Mouse (Mus musculus) adrenal gland, postnatal 25 days (tissue): ENCODE results near the gene Gls. TPM values are rescaled to one million over a fixed set of nuclear protein-coding genes. Genes with fewer than 3 reads are reported as not detected.

Source experiments
- DNase-seq: peaks from one replicate; pipeline ENCODE4 v3.0.0; 2021; ENCODE audit warnings: mixed read lengths
- total RNA-seq: library from RNA; stranded (reverse); gene quantifications from 2 replicates; pipeline ENCODE4 v1.2.3, GENCODE M21; 2021

The Gls gene
- total RNA-seq, 1 experiment from 2014 or later, result 104 TPM

DNA sequence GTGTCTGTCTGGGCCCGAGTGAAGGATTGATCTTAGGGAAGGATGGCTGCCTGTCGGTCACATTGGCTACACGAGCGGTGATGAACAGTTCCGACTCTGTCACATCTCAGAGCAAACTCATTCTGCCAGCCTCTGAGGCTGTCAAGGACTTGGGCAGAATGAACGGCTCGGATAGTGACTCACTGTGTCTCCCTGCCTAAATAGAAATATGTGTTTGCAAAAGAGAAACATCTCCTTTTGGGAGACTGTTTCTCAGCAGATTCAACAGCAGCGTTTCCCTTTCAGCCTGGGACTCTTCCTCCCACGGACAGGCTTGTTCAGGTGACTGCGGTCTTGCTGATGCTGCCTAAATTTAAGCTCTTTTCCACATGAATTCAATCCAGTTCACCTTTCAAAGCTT is 76.7 kb downstream of the Gls start:
- peak; percentile 18 for DNase-seq

DNA sequence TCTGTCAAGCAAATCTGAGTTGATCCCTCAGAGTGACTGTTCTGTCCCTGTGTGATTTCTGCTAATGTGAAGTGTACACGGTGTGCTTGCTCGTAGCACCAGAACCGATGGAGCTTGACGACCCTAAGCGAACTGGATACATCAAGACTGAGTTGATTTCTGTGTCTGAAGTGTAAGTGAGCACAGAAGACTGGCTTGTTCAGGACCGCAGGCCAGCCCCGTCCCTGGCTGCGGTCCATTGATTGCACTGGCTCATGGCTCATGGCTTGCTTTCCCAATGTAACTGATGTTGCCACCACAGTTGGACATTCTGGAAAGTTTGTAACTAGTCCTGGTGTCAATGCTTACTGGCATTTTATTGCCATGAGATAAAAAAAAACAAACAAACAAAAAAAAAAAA is 78.1 kb downstream of the Gls start:
- peak; percentile 46 for DNase-seq

DNA sequence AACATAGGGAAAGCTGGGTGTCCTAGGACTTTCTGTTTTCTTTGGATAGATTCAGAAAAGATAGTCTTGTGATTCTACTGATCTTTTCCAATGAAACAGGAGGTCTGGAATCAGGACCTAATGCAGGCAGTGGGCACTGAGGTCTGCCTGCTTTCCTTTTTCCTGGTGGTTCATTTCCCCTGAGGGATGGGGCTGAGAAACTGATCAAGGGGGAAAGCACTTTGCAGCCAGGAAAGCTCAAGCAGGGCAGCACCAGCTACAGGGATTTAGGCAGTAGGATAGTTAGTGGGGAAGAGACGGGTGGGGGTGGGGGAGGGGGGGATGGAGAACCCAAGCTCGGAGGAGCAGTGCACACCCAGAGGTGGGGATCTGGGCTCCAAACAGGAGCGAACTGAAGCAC is 80.1 kb downstream of the Gls start:
- no peak for DNase-seq

GRCm38 (mm10) chr1:52152369-52152768 is 80.7 kb downstream of the Gls start:
- DNase-seq, result no peak

DNA sequence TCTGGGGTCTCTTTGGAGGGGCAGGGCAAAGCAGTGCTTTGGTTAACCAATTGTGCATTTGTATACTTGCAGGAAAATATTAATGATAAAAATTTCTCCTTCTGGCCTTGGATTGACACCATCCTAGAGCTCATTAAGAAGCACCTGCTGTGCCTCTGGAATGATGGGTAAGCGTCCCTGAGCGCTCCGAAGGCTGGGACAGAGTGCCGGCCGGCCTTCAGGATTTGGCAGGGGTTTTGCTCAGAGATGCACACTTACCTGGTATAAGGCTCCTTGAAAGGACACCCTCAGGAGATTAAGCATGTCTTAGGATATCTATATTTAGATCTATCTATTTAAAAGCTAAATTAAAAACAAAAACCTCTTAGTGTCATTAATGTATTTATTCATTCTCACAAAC is 81.9 kb downstream of the Gls start:
- DNase-seq, result no peak

DNA sequence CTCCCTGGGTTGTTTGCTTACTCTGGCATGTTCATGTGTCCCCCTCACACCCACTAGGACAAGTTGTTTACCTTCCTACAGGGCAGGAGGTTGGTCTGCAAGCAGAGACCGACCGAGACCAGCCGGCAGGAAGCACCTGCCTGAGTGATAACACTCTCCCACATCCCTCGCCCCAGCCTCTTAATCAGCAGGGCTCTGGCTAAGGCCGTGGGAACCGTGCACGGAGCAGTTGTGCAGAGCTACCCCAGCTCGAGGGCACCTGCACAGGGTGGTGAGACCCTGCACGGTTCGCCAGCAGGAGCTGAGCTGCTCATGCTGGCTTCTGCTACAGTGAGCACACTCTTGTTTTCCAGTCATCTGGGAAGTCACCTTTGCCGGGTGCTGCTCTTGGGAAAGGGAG is 82.4 kb downstream of the Gls start:
- no peak for DNase-seq

GRCm38 (mm10) chr1:52149934-52150346 is 83.1 kb downstream of the Gls start:
- no peak for DNase-seq

DNA sequence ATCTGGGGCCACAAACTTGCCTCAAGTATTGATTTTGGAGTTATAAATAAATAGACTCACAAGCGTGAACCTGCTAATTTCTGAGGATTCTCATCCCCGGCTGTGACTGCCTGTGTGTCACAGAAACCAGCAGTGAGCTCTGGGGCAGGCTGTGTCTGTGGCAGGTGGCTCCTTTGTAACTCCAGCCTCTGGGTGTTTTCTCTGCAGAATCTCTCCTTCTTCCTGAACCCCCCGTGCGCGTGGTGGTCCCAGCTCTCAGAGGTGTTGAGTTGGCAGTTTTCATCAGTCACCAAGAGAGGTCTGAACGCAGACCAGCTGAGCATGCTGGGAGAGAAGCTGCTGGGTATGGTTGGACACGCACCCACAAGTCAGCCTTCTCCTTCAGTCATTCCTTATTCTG is 84.3 kb downstream of the Gls start:
- DNase-seq, result no peak

- DNase-seq, result no peak
Measured at GRCm38 (mm10) chr1:52148178-52148577, 84.9 kb downstream of the Gls start.

DNA sequence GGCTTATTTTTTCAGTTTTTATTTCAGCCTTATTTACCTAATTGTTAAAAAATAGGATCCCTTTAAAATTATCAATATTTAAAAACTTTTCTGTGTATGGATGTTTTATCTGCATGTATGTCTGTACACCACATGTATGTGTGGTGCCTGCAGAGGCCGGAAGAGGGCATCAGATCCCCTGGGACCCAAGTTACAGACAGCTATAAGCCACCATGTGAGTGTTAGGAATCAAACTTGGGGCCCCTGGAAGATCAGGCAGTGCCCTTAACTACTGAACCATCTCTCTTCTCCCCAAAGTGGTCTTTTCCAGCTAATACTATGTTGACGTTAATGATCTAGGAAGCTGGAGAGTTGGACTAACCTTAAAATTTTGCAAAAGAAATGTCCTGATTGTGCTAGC is 85.6 kb downstream of the Gls start:
- DNase-seq, result no peak

- DNase-seq, result peak; percentile 32
Measured at GRCm38 (mm10) chr1:52146214-52146970, 86.6 kb downstream of the Gls start.

- DNase-seq, result no peak
Measured at GRCm38 (mm10) chr1:52144907-52145306, 88.1 kb downstream of the Gls start.

GRCm38 (mm10) chr1:52143596-52144156 is 89.4 kb downstream of the Gls start:
- no peak for DNase-seq

- DNase-seq, result no peak
Measured at GRCm38 (mm10) chr1:52143191-52143590, 89.8 kb downstream of the Gls start.

- DNase-seq, result no peak
Measured at GRCm38 (mm10) chr1:52142117-52142516, 90.9 kb downstream of the Gls start.

DNA sequence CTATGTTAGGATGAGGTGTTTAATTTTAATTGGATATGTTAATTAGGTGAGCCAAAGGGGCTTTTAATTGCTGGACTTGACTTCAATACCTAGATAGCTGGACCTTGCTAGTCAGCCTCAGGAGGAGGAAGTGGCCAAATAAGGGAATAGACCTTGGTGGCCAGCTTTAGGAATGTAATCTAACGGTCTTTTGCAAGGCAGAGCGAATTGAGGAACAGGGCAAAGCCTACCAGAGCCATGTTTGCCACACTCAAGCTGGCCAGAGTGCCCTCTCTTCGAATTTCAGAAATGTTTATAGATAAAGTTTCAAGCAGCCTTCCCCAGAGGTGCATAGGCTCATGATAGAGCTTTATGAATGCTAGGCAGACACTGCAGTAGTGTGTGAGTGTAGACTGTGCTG is 91.5 kb downstream of the Gls start:
- no peak for DNase-seq

DNA sequence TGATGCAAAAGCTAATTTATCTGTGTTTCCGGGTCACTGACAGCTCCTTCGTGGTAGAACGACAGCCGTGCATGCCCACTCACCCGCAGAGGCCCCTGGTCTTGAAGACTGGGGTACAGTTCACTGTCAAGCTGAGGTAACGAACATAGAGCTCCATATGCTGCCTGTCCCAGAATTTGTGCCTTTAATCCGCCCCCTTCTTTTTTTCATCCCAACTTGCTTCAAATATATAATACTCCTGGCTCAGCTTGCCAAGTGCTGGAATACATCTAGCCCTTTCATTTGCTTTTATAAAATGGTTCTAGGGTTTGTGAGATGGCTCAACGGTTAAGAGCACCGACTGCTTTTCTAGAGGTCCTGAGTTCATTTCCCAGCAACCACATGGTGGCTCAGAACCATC is 92.5 kb downstream of the Gls start:
- no peak for DNase-seq

DNA sequence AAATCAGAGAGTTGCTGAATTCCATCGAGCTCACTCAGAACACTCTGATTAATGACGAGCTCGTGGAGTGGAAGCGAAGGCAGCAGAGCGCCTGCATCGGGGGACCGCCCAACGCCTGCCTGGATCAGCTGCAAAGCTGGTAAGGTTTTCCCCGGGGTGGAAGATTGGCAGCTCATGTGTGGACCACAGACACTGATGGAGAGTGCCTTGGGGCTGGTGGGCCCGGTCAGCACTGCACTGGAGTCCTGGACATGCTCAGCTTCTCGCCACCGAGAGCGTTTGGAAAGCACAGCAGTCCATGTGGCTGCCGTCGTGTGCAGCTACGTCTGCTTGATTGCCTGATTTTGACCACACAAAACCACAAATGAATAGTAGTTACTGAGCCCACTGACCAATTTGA is 95.7 kb downstream of the Gls start:
- DNase-seq, result no peak

DNA sequence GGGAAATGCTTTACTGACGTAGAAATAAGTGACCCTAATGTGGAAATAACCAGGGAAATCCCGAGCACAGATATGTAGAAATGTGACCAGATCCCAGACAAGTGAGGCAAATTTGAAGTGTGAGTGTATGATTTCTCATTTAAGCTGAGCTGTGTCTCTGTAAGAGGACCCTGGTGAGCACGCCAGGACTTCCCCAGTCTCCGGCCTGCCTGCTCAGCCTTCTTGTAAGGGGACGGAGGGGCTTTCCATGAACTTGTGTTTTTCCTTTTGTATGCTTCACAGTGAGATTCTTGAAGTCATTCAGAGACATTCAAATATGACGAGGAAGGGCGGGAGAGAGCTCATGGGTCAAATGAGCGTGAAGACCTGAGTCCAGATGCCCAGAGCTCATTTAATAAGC is 99.8 kb downstream of the Gls start:
- no peak for DNase-seq

DNA sequence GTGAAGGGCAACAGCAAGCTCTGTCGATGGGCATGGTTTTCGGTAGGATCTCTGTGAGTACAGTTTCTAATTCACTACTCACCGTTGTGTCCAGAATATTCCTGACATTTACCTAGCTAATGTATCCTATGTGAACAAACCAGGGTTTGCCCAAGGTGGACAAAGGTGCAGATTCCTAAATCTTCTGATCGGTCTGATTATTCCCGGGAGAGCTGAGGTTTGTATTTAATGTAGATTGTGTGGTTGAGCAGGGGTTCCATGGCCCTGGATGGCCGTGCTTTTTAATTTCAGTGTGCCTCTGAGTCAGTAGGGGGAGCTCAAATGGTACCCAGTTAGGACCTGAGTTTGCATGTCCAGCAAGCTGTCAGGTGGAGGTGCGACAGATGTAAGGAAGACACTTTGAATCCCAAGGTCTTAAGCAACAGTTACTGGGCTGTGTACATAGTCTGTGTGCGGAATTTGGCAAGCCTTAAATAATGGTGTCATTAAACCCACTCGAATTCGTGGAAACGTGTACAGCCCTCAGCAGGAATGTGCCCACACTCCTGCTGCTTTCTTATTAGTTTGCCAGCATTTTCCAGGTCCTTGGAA is 101.2 kb downstream of the Gls start:
- no peak for DNase-seq

DNA sequence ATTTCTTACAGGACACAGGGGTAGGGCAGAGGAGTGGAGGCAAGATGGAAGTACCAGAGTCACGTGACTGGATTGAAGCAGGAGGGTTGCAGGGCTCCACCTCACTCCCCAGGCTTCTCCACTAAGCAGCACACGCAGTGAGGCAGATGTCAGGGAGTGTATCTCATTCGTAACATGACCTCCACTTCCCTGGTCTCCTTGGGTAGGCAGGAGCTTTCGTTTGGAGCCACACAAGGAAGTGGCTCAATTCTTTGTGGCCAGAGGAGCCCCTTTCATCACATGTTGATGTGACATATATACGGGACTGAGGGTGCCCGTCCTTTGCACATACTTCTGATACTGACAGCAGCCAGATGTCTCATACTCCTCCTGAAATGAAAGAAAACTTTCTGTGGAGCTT is 103.2 kb downstream of the Gls start:
- no peak for DNase-seq

DNA sequence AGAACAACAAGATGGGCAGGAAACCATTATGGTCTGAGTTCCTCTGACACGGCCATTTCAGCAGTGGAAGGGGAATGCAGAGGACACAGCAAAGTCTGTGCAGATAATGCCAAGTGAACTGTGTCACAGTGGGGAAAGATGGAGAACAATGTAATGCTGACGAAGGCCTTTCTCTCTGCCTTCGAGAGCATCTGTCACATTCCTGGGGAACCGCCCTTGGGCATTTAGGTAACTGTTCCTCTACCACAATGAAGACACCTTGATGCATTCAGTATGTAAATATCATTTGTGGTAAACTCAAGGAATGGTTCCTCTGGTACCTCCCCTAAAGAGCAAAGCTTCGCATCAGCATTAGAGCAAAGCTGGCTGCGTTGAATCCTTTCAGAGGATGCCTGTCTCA is 105.7 kb downstream of the Gls start:
- DNase-seq, result no peak

DNA sequence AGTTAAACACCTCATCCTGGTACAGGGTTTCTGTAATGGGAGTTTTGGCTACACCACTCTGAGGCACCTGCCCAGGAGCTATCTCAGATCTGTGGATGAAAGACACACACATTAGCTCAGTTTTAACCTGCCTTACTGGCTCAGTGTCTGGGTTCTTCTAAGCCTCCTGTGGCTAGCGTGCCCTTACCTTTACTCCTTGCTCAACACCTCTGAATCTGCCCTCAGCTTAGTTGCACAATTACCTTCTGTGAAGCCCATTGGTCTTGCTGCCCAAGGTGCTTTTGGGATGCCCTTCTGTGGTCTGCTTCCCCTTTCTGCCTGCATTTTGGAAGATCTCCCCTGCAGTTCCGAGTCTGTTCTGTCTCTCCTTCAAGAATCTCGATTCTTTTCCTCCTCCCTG is 108.2 kb downstream of the Gls start:
- no peak for DNase-seq

- DNase-seq, result no peak
Measured at GRCm38 (mm10) chr1:52121052-52121451, 112.0 kb downstream of the Gls start.
